Mouse (Mus musculus) lung, postnatal 0 days (tissue): ENCODE measurements around the gene Mtrf1l.

Experiments
- CTCF ChIP-seq: IDR thresholded peaks from 2 replicates; pipeline ENCODE4 v1.5.1; 2016; ENCODE audit warnings: antibody characterized with exemption, mild to moderate bottlenecking
- EP300 ChIP-seq: IDR thresholded peaks from 2 replicates; pipeline ENCODE4 v1.6.1; 2016; ENCODE audit warnings: antibody characterized with exemption, mild to moderate bottlenecking, control low read depth

DNA sequence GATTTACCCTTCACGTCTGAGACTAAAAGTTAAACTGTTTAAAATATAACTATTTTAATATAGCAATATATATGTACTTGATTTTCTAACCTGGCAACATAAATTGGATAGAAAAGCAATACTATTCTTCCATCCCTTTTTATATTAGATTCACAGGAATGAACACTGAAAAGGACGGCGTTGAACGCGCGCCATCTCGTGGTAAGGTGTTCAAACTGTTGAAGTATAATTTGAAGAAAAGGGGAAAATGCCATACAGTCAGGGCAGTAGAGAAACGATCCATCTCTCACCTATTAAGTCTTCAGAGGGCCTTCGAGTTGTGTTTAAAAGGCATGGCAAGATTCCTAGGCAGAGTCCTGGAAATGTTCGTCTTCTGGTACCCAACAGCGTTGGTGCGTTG lies 33.1 kb downstream of the Mtrf1l start:
- TF ChIP-seq CTCF (peak; percentile 77), EP300 (no peak)
